Mouse (Mus musculus) inflammation-experienced regulatory T-cells, adult 6 months (primary cell): ENCODE results near the gene Rev1. TPM values are rescaled to one million over a fixed set of nuclear protein-coding genes. Genes with fewer than 3 reads are reported as not detected.

Experiments
- ATAC-seq: one replicate; pipeline ENCODE4 v1.8.0; 2017
- polyA plus RNA-seq, 3 experiments: library from polyadenylated mRNA; unstranded; fragments of 100-300 nt; shearing (Covaris generic); gene quantifications; one replicate each; pipeline ENCODE4 v1.2.1; 2017

Gene Rev1
- 10 to 100 TPM in 2 of 3 experiments, 1 to 10 TPM in 1; 7.1 to 13.5 (median 13.0) TPM for polyA plus RNA-seq

- peak; percentile 80 for ATAC-seq
Observed at GRCm38 (mm10) chr1:38129501-38130267, at the start of gene Rev1. Rev1 (minus strand) TSS chr1:38129801.

- ATAC-seq = no peak
Observed at GRCm38 (mm10) chr1:38178929-38179328, 49.3 kb upstream of the Rev1 start.

- no peak for ATAC-seq
Observed at GRCm38 (mm10) chr1:38176077-38176476, 46.5 kb upstream of the Rev1 start.

- no peak for ATAC-seq
Observed at GRCm38 (mm10) chr1:38171874-38172273, 42.3 kb upstream of the Rev1 start.

- no peak for ATAC-seq
Observed at GRCm38 (mm10) chr1:38165696-38166095, 36.1 kb upstream of the Rev1 start.

- no peak for ATAC-seq
Observed at GRCm38 (mm10) chr1:38150086-38150485, 20.5 kb upstream of the Rev1 start.

- ATAC-seq = no peak
Observed at GRCm38 (mm10) chr1:38146008-38146407, 16.4 kb upstream of the Rev1 start.

- ATAC-seq = no peak
Observed at GRCm38 (mm10) chr1:38141371-38141770, 11.8 kb upstream of the Rev1 start.

- no peak for ATAC-seq
Observed at GRCm38 (mm10) chr1:38140911-38141310, 11.3 kb upstream of the Rev1 start.

GRCm38 (mm10) chr1:38139396-38139795 is 9.8 kb upstream of the Rev1 start:
- no peak for ATAC-seq

- ATAC-seq = no peak
Observed at GRCm38 (mm10) chr1:38132942-38133341, 3.3 kb upstream of the Rev1 start.

GRCm38 (mm10) chr1:38130715-38131483 is 1.3 kb upstream of the Rev1 start:
- ATAC-seq = no peak

- peak; percentile 23 for ATAC-seq
Observed at GRCm38 (mm10) chr1:38128919-38129436, 623 bp downstream of the Rev1 start.

- ATAC-seq = no peak
Observed at GRCm38 (mm10) chr1:38127036-38127435, 2.6 kb downstream of the Rev1 start.

- ATAC-seq = no peak
Observed at GRCm38 (mm10) chr1:38126426-38126825, 3.2 kb downstream of the Rev1 start.

- ATAC-seq = no peak
Observed at GRCm38 (mm10) chr1:38124261-38124660, 5.3 kb downstream of the Rev1 start.

GRCm38 (mm10) chr1:38120877-38121276 is 8.7 kb downstream of the Rev1 start:
- ATAC-seq = no peak

- no peak for ATAC-seq
Observed at GRCm38 (mm10) chr1:38118624-38119023, 11.0 kb downstream of the Rev1 start.

GRCm38 (mm10) chr1:38109786-38110185 is 19.8 kb downstream of the Rev1 start:
- no peak for ATAC-seq

GRCm38 (mm10) chr1:38103813-38104212 is 25.8 kb downstream of the Rev1 start:
- ATAC-seq = no peak

- ATAC-seq = no peak
Observed at GRCm38 (mm10) chr1:38103214-38103613, 26.4 kb downstream of the Rev1 start.

- no peak for ATAC-seq
Observed at GRCm38 (mm10) chr1:38081316-38081715, 48.3 kb downstream of the Rev1 start.

GRCm38 (mm10) chr1:38071326-38071725 is 58.3 kb downstream of the Rev1 start:
- no peak for ATAC-seq

GRCm38 (mm10) chr1:38067276-38067675 is 62.3 kb downstream of the Rev1 start:
- ATAC-seq = no peak
